Mouse (Mus musculus) forebrain, embryonic 14.5 days (tissue): Measurements from ENCODE around the gene Zfp12. TPM values are rescaled to one million over a fixed set of nuclear protein-coding genes. Genes with fewer than 3 reads are reported as not detected.

Experiments used
- ATAC-seq: fragments of 200-750 bp; cut with Nextera tagmentation; 2 replicates; pipeline ENCODE4 v1.8.0; 2017; ENCODE audit warnings: mild to moderate bottlenecking, moderate library complexity
- DNase-seq: peaks from one replicate; pipeline ENCODE4 v3.0.0-alpha.2; 2015; ENCODE audit warnings: low spot score
- H3K27ac ChIP-seq: fragments of 300-500 bp; sonication (generic); 2 replicates; pipeline ENCODE4 v1.5.1; 2014; ENCODE audit warnings: low read depth, mild to moderate bottlenecking, control low read depth, low read length, moderate library complexity
- H3K27me3 ChIP-seq: fragments of 300-500 bp; sonication (generic); replicated peaks from 2 replicates; pipeline ENCODE4 v1.6.1; 2014; ENCODE audit warnings: low read length, control low read depth, mixed read lengths; ENCODE audit not compliant: control insufficient read depth, insufficient read depth
- H3K36me3 ChIP-seq: fragments of 300-500 bp; sonication (generic); 2 replicates; pipeline ENCODE4 v1.6.1; 2014; ENCODE audit warnings: low read length, control low read depth; ENCODE audit not compliant: control insufficient read depth, insufficient read depth
- H3K4me1 ChIP-seq: fragments of 300-500 bp; sonication (generic); 2 replicates; pipeline ENCODE4 v1.6.1; 2014; ENCODE audit warnings: antibody characterized with exemption, low read length, control low read depth; ENCODE audit not compliant: control insufficient read depth, insufficient read depth
- H3K4me2 ChIP-seq: fragments of 300-500 bp; sonication (generic); 2 replicates; pipeline ENCODE4 v1.6.1; 2014; ENCODE audit warnings: mild to moderate bottlenecking, control low read depth, low read length
- H3K4me3 ChIP-seq: fragments of 300-500 bp; sonication (generic); 2 replicates; pipeline ENCODE4 v1.5.1; 2014; ENCODE audit warnings: low read depth, low read length, control low read depth
- H3K9ac ChIP-seq: fragments of 300-500 bp; sonication (generic); 2 replicates; pipeline ENCODE4 v1.6.1; 2014; ENCODE audit warnings: mild to moderate bottlenecking, low read length, control low read depth, moderate library complexity
- H3K9me3 ChIP-seq: fragments of 300-500 bp; sonication (generic); replicated peaks from 2 replicates; pipeline ENCODE4 v1.6.1; 2016; ENCODE audit warnings: low read length, control low read depth, mixed read lengths; ENCODE audit not compliant: control insufficient read depth
- WGBS: fragments of 180-500 bp; shearing (Covaris S2); extraction: QIAGEN DNeasy Blood & Tissue Kit; methylation state at CpG from one replicate; pipeline ENCODE4 v1.1.7; 2014; 5-methylcytosine and 5-hydroxymethylcytosine counted together
- polyA plus RNA-seq: library from polyadenylated mRNA; unstranded; fragments of >200 nt; fragmentation: Nextera tagmentation; extraction: Ambion mirVana; gene quantifications from 2 replicates; pipeline ENCODE4 v1.2.1, GENCODE M21; 2014

Zfp12 gene
- polyA plus RNA-seq, 1 experiment from 2014 or later = 23.1 TPM

DNA sequence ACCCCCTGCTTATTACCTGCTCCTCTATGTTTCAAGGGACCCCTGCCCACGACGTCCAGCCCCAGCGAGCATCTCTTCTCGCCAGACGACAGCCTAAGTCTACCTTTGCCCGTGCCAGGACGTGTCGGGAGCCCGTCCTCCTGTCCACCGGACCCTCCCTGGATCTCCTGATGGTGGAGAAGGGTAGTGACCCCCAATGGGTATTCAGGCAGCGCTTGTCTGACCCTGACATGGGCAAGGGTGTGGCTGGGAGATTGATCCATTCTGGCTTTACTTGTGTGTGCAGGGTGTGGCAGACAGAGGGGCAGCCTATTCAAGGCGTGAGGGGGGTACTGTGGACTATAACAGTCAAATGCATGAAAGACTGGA is 35.2 kb downstream of the Zfp12 start:
- Histone ChIP-seq H3K4me1 (peaks cover 14% of the 10 kb centered on the region), H3K27ac (no peak overlapping the region), H3K9me3 (no peaks in the 10 kb centered on the region), H3K4me2 (peak overlapping the region; percentile 84), H3K27me3 (no peaks in the 10 kb centered on the region), H3K9ac (peak overlapping the region; percentile 95), H3K36me3 (no peaks in the 10 kb centered on the region), H3K4me3 (peak overlapping the region; percentile 98)
- DNase-seq = no peak
- 2% methylated on average over 12 of the region's 12 CpGs for WGBS
- ATAC-seq = no peak; the same call in 1 of the 2 replicates

- Histone ChIP-seq H3K9me3 (no peaks in the 10 kb centered on the region), H3K4me3 (no peak overlapping the region), H3K4me1 (peaks cover 14% of the 10 kb centered on the region), H3K27ac (no peak overlapping the region), H3K36me3 (no peaks in the 10 kb centered on the region), H3K4me2 (no peak overlapping the region), H3K27me3 (no peaks in the 10 kb centered on the region), H3K9ac (no peak overlapping the region)
- DNase-seq (no peak), ATAC-seq (no peak)
- WGBS = 91% methylated on average over 6 of the region's 6 CpGs
Observed at GRCm38 (mm10) chr5:143271642-143272041, 36.7 kb downstream of the Zfp12 start.

GRCm38 (mm10) chr5:143272108-143272507 is 37.1 kb downstream of the Zfp12 start:
- Histone ChIP-seq H3K36me3 (no peaks in the 10 kb centered on the region), H3K27me3 (no peaks in the 10 kb centered on the region), H3K9ac (no peak overlapping the region), H3K9me3 (no peaks in the 10 kb centered on the region), H3K4me1 (peaks cover 14% of the 10 kb centered on the region), H3K4me2 (no peak overlapping the region), H3K4me3 (no peak overlapping the region), H3K27ac (no peak overlapping the region)
- 80% methylated on average over 3 of the region's 3 CpGs for WGBS
- ATAC-seq (no peak), DNase-seq (no peak)

- no peak for ATAC-seq
- Histone ChIP-seq H3K4me1 (peaks cover 14% of the 10 kb centered on the region), H3K27ac (no peak overlapping the region), H3K9ac (no peak overlapping the region), H3K4me3 (no peak overlapping the region), H3K36me3 (no peaks in the 10 kb centered on the region), H3K9me3 (no peaks in the 10 kb centered on the region), H3K4me2 (no peak overlapping the region), H3K27me3 (no peaks in the 10 kb centered on the region)
- 90% methylated on average over 16 of the region's 16 CpGs for WGBS
- DNase-seq = peak; percentile 33
Observed at GRCm38 (mm10) chr5:143272540-143273330, 37.8 kb downstream of the Zfp12 start.

- Histone ChIP-seq H3K4me2 (no peak overlapping the region), H3K27ac (no peak overlapping the region), H3K36me3 (no peaks in the 10 kb centered on the region), H3K4me1 (peaks cover under 1% of the 10 kb centered on the region; the same call in 1 of the 2 replicates), H3K27me3 (no peaks in the 10 kb centered on the region), H3K4me3 (no peak overlapping the region), H3K9me3 (no peaks in the 10 kb centered on the region), H3K9ac (no peak overlapping the region)
- ATAC-seq = no peak
- WGBS = 55% methylated on average over 5 of the region's 5 CpGs
- DNase-seq = no peak
Observed at GRCm38 (mm10) chr5:143275761-143276160, 40.8 kb downstream of the Zfp12 start.

DNA sequence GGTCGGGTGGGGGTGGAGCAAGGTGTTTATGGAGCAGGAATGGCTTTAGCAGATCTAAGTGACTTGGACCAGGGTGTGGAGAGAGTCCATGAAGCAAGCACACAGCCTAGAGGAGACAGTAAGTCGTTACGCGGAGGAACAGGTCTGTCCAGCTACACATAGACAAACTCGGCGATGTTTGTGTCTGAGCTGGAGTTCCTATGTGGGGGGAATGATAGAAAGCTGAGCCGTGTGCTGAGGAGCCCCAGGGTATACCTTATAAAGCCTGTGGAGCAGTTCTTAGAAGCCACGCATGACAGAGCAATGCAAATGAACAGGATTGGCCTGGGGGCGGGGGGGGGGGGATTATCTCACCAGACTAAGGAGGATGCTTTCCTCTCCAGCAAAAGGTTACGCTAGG is 44.3 kb downstream of the Zfp12 start:
- Histone ChIP-seq H3K27ac (no peak overlapping the region), H3K27me3 (no peaks in the 10 kb centered on the region), H3K9me3 (no peaks in the 10 kb centered on the region), H3K36me3 (no peaks in the 10 kb centered on the region), H3K9ac (no peak overlapping the region), H3K4me1 (no peaks in the 10 kb centered on the region), H3K4me3 (no peak overlapping the region), H3K4me2 (no peak overlapping the region)
- ATAC-seq (no peak), DNase-seq (no peak)
- 39% methylated on average over 10 of the region's 10 CpGs for WGBS

DNA sequence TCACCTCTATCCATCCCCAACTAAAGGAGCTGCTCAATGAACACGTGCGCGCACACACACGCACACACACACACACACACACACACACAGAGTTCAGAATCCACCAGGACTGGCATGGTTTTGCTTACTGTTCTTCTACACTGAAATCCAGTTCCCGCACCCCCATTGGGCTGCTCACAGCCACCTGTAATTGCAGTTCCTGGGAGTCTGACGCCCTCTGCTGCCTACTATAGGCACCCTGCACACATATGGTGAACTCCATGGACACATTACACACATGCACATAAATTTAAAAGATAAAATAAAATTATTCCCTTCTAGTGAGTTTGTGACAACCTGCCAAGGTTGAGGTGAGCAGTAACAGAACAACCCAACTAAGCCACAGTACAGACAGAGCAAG is 49.8 kb downstream of the Zfp12 start:
- H3K36me3 ChIP-seq = 0 out of 2 replicates have a peak, but pooled peaks cover 4% of the 10 kb centered on the region
- no peak overlapping the region for H3K27ac ChIP-seq
- peaks cover 31% of the 10 kb centered on the region for H3K27me3 ChIP-seq
- H3K4me1 ChIP-seq = no peaks in the 10 kb centered on the region
- no peak overlapping the region for H3K9ac ChIP-seq
- no peaks in the 10 kb centered on the region for H3K9me3 ChIP-seq
- no peak overlapping the region for H3K4me2 ChIP-seq
- H3K4me3 ChIP-seq = no peak overlapping the region
- no peak for DNase-seq
- 40% methylated on average over 6 of the region's 6 CpGs for WGBS
- no peak for ATAC-seq

DNA sequence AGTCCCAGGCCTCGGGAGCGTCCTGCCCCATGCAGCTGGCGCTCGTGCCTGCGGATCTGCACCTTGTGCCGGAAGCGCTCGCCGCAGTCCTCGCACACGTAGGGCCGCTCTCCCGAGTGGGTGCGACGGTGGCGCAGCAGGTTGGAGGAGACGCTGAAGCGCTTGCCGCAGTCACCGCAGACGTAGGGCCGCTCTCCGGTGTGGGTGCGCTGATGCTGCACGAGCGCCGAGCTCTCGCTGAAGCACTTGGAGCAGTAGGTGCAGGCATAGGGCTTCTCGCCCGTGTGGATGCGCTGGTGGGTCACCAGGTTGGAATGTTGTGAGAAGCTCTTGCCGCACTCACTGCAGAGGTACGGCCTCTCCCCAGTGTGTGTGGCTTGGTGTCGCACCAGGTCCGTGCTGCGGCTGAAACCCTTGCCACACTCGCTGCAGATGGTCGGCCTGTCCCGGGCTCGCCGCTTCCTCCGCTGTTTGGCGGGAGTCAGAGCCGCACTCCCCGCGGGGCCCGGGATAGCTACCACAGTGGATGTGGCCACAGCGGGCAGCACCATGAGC is 52.9 kb downstream of the Zfp12 start:
- peak overlapping the region; percentile 43 for H3K4me2 ChIP-seq
- ATAC-seq (no peak), DNase-seq (peak; percentile 25)
- H3K4me3 ChIP-seq = peak overlapping the region; percentile 9; the same call in 1 of the 2 replicates
- peaks cover 43% of the 10 kb centered on the region for H3K27me3 ChIP-seq
- H3K4me1 ChIP-seq = no peaks in the 10 kb centered on the region
- 0 out of 2 replicates have a peak, but pooled peaks cover 4% of the 10 kb centered on the region for H3K36me3 ChIP-seq
- H3K9ac ChIP-seq = peak overlapping the region; percentile 32
- H3K9me3 ChIP-seq = no peaks in the 10 kb centered on the region
- no peak overlapping the region for H3K27ac ChIP-seq
- 2% methylated on average over 48 of the region's 48 CpGs for WGBS

DNA sequence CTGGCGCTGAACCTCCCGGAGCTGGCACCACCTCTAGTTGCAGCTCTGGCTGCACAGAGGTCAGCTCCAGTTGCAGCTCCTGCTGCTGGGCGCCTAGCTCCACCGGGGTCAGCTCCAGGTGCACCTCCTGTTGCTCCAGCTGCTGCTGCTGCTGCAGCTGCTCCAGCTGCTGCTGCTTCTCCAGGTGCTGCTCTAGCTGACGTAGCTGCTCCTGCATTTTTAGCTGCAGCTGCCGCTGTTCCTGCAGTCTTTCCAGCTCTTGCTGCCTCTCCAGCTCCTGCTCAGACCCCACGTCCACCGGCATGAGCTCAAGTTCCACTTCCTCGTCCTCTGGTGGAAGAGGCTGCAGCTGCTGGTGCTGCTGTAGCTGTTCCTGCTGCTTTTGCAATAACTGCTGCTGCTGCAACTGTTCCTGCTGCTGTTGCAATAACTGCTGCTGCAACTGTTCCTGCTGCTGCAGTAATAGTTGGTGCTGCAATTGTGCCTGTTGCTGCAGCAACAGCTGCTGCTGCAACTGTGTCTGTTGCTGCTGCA is 53.5 kb downstream of the Zfp12 start:
- H3K9ac ChIP-seq = peak overlapping the region; percentile 32

More for the DNA sequence above, 53.5 kb downstream of the Zfp12 start:
- no peak for DNase-seq
- no peaks in the 10 kb centered on the region for H3K9me3 ChIP-seq
- H3K4me3 ChIP-seq = peak overlapping the region; percentile 9; the same call in 1 of the 2 replicates
- peak overlapping the region; percentile 43 for H3K4me2 ChIP-seq
- no peak overlapping the region for H3K27ac ChIP-seq
- no peak for ATAC-seq
- H3K4me1 ChIP-seq = no peaks in the 10 kb centered on the region
- peaks cover 49% of the 10 kb centered on the region for H3K27me3 ChIP-seq
- 14% methylated on average over 9 of the region's 9 CpGs for WGBS
- H3K36me3 ChIP-seq = 0 out of 2 replicates have a peak, but pooled peaks cover 4% of the 10 kb centered on the region
